Mouse (Mus musculus) cerebellum, postnatal 25 days (tissue): ENCODE measurements at regions not wholly inside any gene's neighbourhood (a gene's known extent, or its start where the extent isn't known, plus 50 kb on each side); places are given as distances from the start of the nearest gene placed in this dataset.

Source experiments
- DNase-seq, 2 experiments: peaks; one replicate each; pipeline ENCODE4 v3.0.0; 2021; ENCODE audit warnings: mixed read lengths in 2 of 2

GRCm38 (mm10) chr1:108339827-108340226 is 750.0 kb downstream of the Serpinb8 start:
- no peak for DNase-seq

- no peak for DNase-seq
These were observed 751.5 kb downstream of the Serpinb8 start for GRCm38 (mm10) chr1:108341352-108341751.

- peak in 1 of 2 experiments; percentile 11 for DNase-seq
These were observed 774.0 kb downstream of the Serpinb8 start for GRCm38 (mm10) chr1:108363788-108364187.

- no peak for DNase-seq
These were observed 780.2 kb downstream of the Serpinb8 start for GRCm38 (mm10) chr1:108369904-108370600.

- DNase-seq: no peak
These were observed 800.1 kb downstream of the Serpinb8 start for GRCm38 (mm10) chr1:108389930-108390329.

- no peak for DNase-seq
These were observed 800.7 kb downstream of the Serpinb8 start for GRCm38 (mm10) chr1:108390497-108390896.

GRCm38 (mm10) chr1:108439845-108440244 is 850.0 kb downstream of the Serpinb8 start:
- no peak for DNase-seq

GRCm38 (mm10) chr1:108452776-108453175 is 863.0 kb downstream of the Serpinb8 start:
- DNase-seq: peak in 1 of 2 experiments; percentile 9

- no peak for DNase-seq
These were observed 882.2 kb downstream of the Serpinb8 start for GRCm38 (mm10) chr1:108472031-108472430.

GRCm38 (mm10) chr1:108498854-108499253 is 909.0 kb downstream of the Serpinb8 start:
- DNase-seq: no peak

GRCm38 (mm10) chr1:108527424-108527823 is 937.6 kb downstream of the Serpinb8 start:
- no peak for DNase-seq

GRCm38 (mm10) chr1:108538238-108538637 is 948.4 kb downstream of the Serpinb8 start:
- no peak for DNase-seq

- no peak for DNase-seq
These were observed 958.9 kb downstream of the Serpinb8 start for GRCm38 (mm10) chr1:108548721-108549120.

GRCm38 (mm10) chr1:108558882-108559281 is 969.1 kb downstream of the Serpinb8 start:
- DNase-seq: no peak

- no peak for DNase-seq
These were observed 973.2 kb downstream of the Serpinb8 start for GRCm38 (mm10) chr1:108562981-108563380.

- no peak for DNase-seq
These were observed 982.2 kb downstream of the Serpinb8 start for GRCm38 (mm10) chr1:108571977-108572376.

GRCm38 (mm10) chr1:108572765-108573164 is 983.0 kb downstream of the Serpinb8 start:
- no peak for DNase-seq

- no peak for DNase-seq
These were observed 987.0 kb downstream of the Serpinb8 start for GRCm38 (mm10) chr1:108576806-108577205.

- DNase-seq: no peak
These were observed 988.0 kb downstream of the Serpinb8 start for GRCm38 (mm10) chr1:108577793-108578192.

GRCm38 (mm10) chr1:108592720-108593422 is 1003.1 kb downstream of the Serpinb8 start:
- no peak for DNase-seq

GRCm38 (mm10) chr1:108597129-108597528 is 1007.3 kb downstream of the Serpinb8 start:
- DNase-seq: no peak
